Mouse (Mus musculus) CH12.LX (cell line): Measurements from ENCODE around the gene Fryl.

Source experiments
- CHD2 ChIP-seq: IDR thresholded peaks from 2 replicates; pipeline ENCODE4 v1.6.1; 2011; ENCODE audit warnings: low read length, improper control_type of control experiment
- CTCF ChIP-seq, 2 experiments: IDR thresholded peaks in 1 of 2; conservative IDR thresholded peaks in 1 of 2; 2 replicates each; pipeline ENCODE4 v1.5.1; 2011 to 2012; ENCODE audit warnings: low read depth in 2 of 2, low read length in 2 of 2, improper control_type of control experiment in 1 of 2, inconsistent platforms in 1 of 2, mild to moderate bottlenecking in 1 of 2, moderate library complexity in 1 of 2
- E2F4 ChIP-seq: IDR thresholded peaks from 2 replicates; pipeline ENCODE4 v1.6.1; 2011; ENCODE audit warnings: low read depth, low read length, improper control_type of control experiment; ENCODE audit not compliant: insufficient replicate concordance
- EP300 ChIP-seq: IDR thresholded peaks from 2 replicates; pipeline ENCODE4 v1.6.1; 2011; ENCODE audit warnings: low read length, improper control_type of control experiment
- JUND ChIP-seq: conservative IDR thresholded peaks from 2 replicates; pipeline ENCODE4 v1.6.1; 2011; ENCODE audit warnings: low read depth, low read length, improper control_type of control experiment
- MAFK ChIP-seq: IDR thresholded peaks from 2 replicates; pipeline ENCODE4 v1.6.1; 2011; ENCODE audit warnings: low read length, improper control_type of control experiment; ENCODE audit not compliant: insufficient replicate concordance
- POLR2A ChIP-seq: IDR thresholded peaks from 2 replicates; pipeline ENCODE4 v1.6.1; 2011; ENCODE audit warnings: low read depth, mild to moderate bottlenecking, improper control_type of control experiment, low read length
- RAD21 ChIP-seq: IDR thresholded peaks from 2 replicates; pipeline ENCODE4 v1.6.1; 2011; ENCODE audit warnings: low read depth, mild to moderate bottlenecking, low read length, improper control_type of control experiment, moderate library complexity
- TBP ChIP-seq: conservative IDR thresholded peaks from 2 replicates; pipeline ENCODE4 v1.6.1; 2011; ENCODE audit warnings: low read depth, low read length, improper control_type of control experiment
- USF1 ChIP-seq: IDR thresholded peaks from 2 replicates; pipeline ENCODE4 v1.6.1; 2014; ENCODE audit warnings: low read depth, mild to moderate bottlenecking, inconsistent platforms, low read length, improper control_type of control experiment

DNA sequence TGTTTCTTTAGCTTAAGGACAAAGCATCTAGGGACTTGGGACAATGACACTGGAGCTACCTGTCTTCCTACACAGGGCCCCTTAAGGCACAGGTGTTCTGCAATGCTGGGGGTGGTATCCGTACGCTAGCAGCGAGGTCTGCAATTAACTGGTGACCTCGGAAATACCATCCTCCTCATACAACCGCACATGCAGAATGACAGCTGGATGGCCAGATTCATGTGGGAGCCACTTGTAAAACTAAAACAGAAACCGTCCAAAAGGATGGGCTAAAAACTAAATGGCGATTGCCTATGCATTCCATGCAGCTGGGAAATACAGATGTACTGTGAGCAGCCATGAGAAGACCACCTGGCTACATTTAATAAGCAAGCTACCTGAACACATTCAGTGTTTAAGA lies 34.6 kb downstream of the Fryl start:
- TF ChIP-seq POLR2A, result no peak
- TF ChIP-seq MAFK, result no peak
- no peak for TF ChIP-seq JUND
- no peak for TF ChIP-seq E2F4
- no peak for TF ChIP-seq CTCF (conservative IDR thresholded peaks at IDR 0.05 in 1 of 2, IDR thresholded peaks at IDR 0.05 in 1 of 2; ENCODE audit: low read depth in 2 of 2, low read length in 2 of 2)
- TF ChIP-seq RAD21, result no peak
- no peak for TF ChIP-seq TBP
- no peak for TF ChIP-seq EP300
- no peak for TF ChIP-seq CHD2
- no peak for TF ChIP-seq USF1
